Mouse (Mus musculus): ENCODE data around the gene Exosc3. TPM values are rescaled to one million over a fixed set of nuclear protein-coding genes. Genes with fewer than 3 reads are reported as not detected.
"Not testable (repeated sequence)": the region's sequence is repeated elsewhere in the genome, so short reads cannot be mapped to it uniquely, and the experiment has no call there.

The Exosc3 gene
- total RNA-seq (2021), result 10 to 100 TPM; 14.9 to 16.9 TPM

DNA sequence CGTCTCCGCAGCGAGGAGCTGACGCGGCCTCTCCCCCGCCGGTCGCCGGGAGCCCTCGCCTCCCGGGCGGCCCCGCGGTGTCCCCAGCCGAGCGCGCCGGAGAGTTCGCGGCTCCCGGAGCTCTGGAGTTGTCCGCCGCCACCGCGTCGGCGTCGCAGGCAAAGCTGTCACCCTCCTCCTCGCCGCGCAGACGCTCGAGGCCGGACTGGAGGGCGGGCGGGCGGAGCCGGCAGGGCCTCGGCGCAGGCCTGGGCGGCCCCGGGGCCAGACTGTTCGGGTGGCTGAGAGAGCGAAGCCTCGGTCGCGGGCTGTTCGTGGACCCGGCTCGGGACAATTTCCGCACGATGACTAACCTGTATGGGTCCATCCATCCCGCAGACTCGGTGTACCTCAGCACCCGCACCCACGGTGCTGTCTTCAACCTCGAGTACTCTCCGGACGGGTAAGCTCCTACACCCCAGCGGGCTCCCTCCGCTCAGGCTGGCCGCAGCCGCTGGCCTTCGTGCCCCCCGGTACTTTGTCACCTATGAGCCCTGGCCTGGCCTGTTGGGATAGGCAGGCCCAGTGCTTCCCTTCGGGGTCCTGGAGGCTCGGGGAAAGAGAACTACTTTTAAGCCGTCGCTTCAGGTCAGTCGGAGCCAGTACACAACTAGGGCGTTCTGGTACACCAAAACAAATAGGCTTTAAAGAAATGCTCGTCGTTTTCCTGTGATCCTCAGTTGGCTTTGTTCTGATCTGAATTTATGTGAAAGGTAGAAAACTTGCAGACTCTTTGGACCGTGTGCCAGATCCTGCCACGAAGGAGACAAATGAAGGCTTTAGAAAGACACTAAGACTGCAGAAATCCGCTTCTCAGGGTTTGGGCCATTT is at the start of gene Exosc3:
TSS of gene Exosc3 (minus strand) at position 447 of the 870 bp plus-strand sequence.
- intact Hi-C loops (cut with DNase I), result loop anchor here (5.0 kb wide), 1 partner anchor 515 kb away; no protein-coding TSS in a partner anchor
- DNase-seq (ENCODE audit: low spot score in 2 of 2), result peak; percentile 46 to 52

DNA sequence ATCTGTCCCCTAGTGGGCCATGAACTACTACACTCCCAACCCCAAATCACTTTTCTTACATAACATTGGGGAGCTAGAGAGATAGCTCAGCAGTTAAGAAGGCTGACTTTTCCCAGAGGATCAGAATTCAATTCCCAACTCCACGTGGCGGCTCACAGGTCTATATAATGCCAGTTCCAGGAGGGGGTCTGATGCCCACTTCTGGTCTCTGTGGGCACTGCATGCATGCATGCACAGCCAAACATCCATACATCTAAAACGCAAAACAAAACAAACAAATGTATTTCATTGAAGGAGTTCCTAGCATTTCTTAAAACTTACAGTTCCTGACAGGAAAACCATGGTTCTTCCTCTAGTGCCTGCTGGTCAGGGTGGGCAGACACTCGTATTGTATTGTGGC is 49.6 kb upstream of the Exosc3 start:
- intact Hi-C loops (cut with DNase I), result no loop called here
- DNase-seq (ENCODE audit: low spot score in 2 of 2), result no peak

- DNase-seq (ENCODE audit: low spot score in 2 of 2); intact Hi-C loops (cut with DNase I): not testable (repeated sequence)
These were observed 44.8 kb upstream of the Exosc3 start for GRCm38 (mm10) chr4:45387296-45387695.

- intact Hi-C loops (cut with DNase I); DNase-seq (ENCODE audit: low spot score in 2 of 2): not testable (repeated sequence)
These were observed 39.6 kb upstream of the Exosc3 start for GRCm38 (mm10) chr4:45382133-45382532.

DNA sequence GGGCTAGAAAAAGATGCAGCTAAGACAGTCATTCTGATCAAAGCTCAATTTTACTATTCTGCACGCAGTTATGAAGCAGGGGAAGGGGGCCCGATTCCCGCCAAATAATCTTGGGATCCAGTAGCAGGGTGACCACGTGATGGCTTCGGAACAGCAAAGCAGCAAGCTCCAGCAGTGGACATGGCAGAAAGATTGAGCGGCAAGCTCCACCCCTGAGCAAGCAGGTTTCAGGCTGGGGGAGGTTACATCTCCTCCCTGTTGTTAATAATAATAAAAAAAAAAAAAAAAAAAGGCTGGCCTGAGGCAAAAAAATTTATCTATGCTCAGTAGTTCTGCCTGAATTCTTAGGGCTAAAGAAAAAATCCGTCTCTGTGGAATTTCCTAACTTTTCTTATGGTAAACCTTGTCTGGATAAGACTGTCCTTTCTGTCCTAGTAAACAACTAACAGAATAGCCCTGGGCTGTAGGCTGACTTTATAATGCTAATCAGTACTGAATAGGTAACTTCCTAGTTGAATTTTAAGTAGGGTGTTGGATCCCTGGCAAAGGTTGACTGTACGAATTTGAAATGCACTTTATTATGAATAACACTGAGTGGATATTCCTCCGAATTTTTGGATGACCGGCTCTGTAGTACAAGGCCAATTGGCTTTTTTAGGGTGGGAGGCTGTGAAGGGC is 38.5 kb upstream of the Exosc3 start:
- intact Hi-C loops (cut with DNase I); DNase-seq (ENCODE audit: low spot score in 2 of 2): not testable (repeated sequence)

DNA sequence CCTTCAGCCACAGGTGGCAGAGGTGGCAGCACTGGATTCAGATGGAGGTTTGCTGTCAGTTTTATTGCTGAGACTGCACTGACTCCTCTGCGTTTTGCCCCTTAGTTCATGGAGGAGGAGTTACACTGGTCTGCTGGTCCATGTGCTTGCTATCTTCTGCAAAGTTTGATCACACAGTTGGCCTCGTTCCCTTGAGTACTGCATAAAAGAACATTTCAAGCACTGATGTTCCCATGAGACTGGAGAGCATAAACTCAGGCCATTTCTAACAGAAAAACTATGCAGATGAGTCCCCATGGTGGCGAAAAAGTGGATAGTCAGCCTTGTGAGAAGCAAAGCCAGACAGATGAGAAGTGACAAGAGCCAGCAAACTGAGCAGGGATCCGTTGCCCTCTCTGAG is 34.0 kb upstream of the Exosc3 start:
- intact Hi-C loops (cut with DNase I), result no loop called here
- DNase-seq (ENCODE audit: low spot score in 2 of 2), result no peak

- no peak for DNase-seq (ENCODE audit: low spot score in 2 of 2)
- intact Hi-C loops (cut with DNase I), result no loop called here
These were observed 32.3 kb upstream of the Exosc3 start for GRCm38 (mm10) chr4:45374879-45375278.

GRCm38 (mm10) chr4:45371261-45371660 is 28.7 kb upstream of the Exosc3 start:
- intact Hi-C loops (cut with DNase I), result no loop called here
- no peak for DNase-seq (ENCODE audit: low spot score in 2 of 2)

GRCm38 (mm10) chr4:45356653-45357052 is 14.1 kb upstream of the Exosc3 start:
- intact Hi-C loops (cut with DNase I), result no loop called here
- no peak for DNase-seq (ENCODE audit: low spot score in 2 of 2)

- intact Hi-C loops (cut with DNase I), result loop anchor here (1.0 to 5.0 kb wide), 2 partner anchors 21 to 516 kb away; no protein-coding TSS in a partner anchor
- peak; percentile 93 for DNase-seq (ENCODE audit: low spot score in 2 of 2)
These were observed 773 bp downstream of the Exosc3 start, which contains the start of gene Dcaf10 for GRCm38 (mm10) chr4:45341669-45342249. Dcaf10 (plus strand) TSS chr4:45342101.

DNA sequence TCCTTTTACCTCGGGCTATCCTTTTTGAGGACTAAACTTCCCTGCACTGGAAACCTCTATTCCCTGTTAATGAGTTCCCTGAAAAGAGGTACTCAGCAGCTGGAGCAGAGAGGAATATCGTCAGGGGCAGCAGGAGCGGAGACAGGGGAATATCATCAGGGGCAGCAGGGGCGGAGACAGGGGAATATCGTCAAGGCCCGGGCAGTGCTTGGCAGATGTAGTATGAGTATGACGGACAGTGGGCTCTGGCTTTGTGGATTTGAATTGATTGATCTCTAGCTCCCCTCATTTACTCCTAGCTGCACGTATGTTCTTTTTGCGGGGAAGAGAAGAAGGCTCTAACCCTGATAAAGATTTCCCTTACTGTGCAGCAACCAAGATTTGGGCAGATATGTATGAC is 1.3 kb downstream of the Exosc3 start:
- intact Hi-C loops (cut with DNase I), result loop anchor here (1.0 to 5.0 kb wide), 2 partner anchors 21 to 516 kb away; no protein-coding TSS in a partner anchor
- DNase-seq (ENCODE audit: low spot score in 2 of 2), result peak in 1 of 2 experiments; percentile 4

DNA sequence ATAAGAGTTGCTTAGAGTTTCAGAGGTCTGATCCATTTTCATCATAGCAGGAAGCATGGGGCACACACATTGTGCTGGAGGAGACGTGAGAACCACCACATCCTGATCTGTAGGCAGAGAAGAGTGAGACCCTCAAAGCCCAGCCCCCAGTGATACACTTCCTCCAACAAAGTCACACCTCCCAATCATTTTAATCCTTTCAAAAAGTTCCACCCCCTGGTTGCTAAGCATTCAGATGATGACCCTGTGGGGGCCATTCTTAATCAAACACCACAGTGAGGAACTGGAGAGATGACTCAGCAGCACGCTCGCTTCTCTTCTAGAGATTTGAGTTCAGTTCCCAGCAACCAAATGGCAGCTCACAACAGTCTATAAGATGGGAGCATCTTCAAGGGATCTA is 10.1 kb downstream of the Exosc3 start:
- intact Hi-C loops (cut with DNase I), result no loop called here
- DNase-seq (ENCODE audit: low spot score in 2 of 2), result no peak

DNA sequence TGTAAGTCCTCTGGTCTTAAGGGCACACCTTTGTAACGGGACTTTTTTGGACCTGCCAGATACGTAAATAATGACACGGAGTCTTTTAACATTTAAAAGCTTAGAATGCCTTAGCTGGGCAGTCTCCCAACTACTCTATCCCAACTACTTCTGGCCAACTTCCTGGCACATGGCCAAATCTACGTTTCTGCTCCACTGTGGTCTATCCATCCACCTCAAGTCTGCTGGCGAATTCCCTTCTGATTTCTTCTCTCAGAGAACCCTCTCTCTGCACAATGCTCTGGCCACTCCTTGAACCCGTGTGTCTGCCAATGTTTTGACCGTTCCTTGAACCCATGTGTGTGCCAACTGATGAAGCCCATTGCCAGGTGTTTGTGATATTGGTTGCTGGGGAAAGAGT is 11.4 kb downstream of the Exosc3 start:
- DNase-seq (ENCODE audit: low spot score in 2 of 2), result no peak
- intact Hi-C loops (cut with DNase I), result no loop called here

GRCm38 (mm10) chr4:45320159-45320816 is 22.2 kb downstream of the Exosc3 start:
- DNase-seq (ENCODE audit: low spot score in 2 of 2), result peak; percentile 91 to 93
- intact Hi-C loops (cut with DNase I), result loop anchor here (1.0 to 2.0 kb wide), 2 partner anchors 21 to 23 kb away; partner anchors contain the start of gene Trmt10b

GRCm38 (mm10) chr4:45311056-45311455 is 31.5 kb downstream of the Exosc3 start:
- intact Hi-C loops (cut with DNase I), result no loop called here
- no peak for DNase-seq (ENCODE audit: low spot score in 2 of 2)

- intact Hi-C loops (cut with DNase I), result no loop called here
- no peak for DNase-seq (ENCODE audit: low spot score in 2 of 2)
These were observed 33.9 kb downstream of the Exosc3 start for GRCm38 (mm10) chr4:45308606-45309005.

GRCm38 (mm10) chr4:45308046-45308445 is 34.5 kb downstream of the Exosc3 start:
- DNase-seq (ENCODE audit: low spot score in 2 of 2), result peak in 1 of 2 experiments; percentile 21

DNA sequence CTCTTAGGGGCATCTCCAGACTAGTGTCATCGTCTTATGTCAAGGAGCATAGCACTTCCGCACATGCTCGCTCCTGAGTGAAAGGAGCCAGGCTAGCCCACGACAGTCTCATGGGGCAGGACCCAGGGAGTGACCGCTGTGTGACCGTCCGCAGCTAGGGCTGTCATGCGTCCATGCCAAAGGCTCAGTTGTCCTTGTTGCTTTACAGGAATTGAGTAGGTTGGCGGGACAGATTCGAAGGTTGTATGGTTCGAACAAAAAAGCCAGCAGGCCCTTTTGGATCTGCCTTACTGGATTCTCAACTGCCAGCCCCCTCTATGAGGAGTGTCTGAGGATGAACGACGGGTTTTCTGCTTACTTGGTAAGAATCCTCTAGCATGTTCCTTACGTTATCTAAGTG is 37.0 kb downstream of the Exosc3 start:
- no peak for DNase-seq (ENCODE audit: low spot score in 2 of 2)
- intact Hi-C loops (cut with DNase I), result no loop called here

More at GRCm38 (mm10) chr4:45308046-45308445, 34.5 kb downstream of the Exosc3 start:
- intact Hi-C loops (cut with DNase I), result no loop called here
